Mouse (Mus musculus): ENCODE measurements around the gene Hadha. TPM values are rescaled to one million over a fixed set of nuclear protein-coding genes. Genes with fewer than 3 reads are reported as not detected.

Hadha gene
- 128 and 135 TPM in 2 replicates for polyA plus RNA-seq (2016; fragmentation: Nextera tagmentation; extraction: Ambion mirVana)

- peak within 1 kb of the TSS; percentile 89 for H3K4me3 ChIP-seq
- no peaks in the 10 kb centered on the region for H3K9me3 ChIP-seq
- peaks cover 8% of the 10 kb centered on the region for H3K4me1 ChIP-seq
- no peaks in the 10 kb centered on the region for H3K27me3 ChIP-seq
- under 1% methylated on average over 53 of the region's 53 CpGs for WGBS
- H3K36me3 ChIP-seq: no peaks in the 10 kb centered on the region
- peak; percentile 88 for ATAC-seq (ENCODE audit: insufficient number of reproducible peaks, insufficient read depth, low FRiP score, low TSS enrichment)
- H3K9ac ChIP-seq: peak within 1 kb of the TSS; percentile 82
- peak within 1 kb of the TSS; percentile 76 for H3K4me2 ChIP-seq (replicated peaks)
- H3K27ac ChIP-seq: peak within 1 kb of the TSS; percentile 64
Observed at GRCm38 (mm10) chr5:30154474-30155394, at the start of gene Hadha, which contains the start of gene Hadhb. Hadha (minus strand) TSS chr5:30155162. Hadhb (plus strand) TSS chr5:30155248.

- no peak overlapping the region for H3K4me2 ChIP-seq (replicated peaks)
- no peak overlapping the region for H3K27ac ChIP-seq
- H3K9ac ChIP-seq: no peak overlapping the region
- no peak for ATAC-seq (ENCODE audit: insufficient number of reproducible peaks, insufficient read depth, low FRiP score, low TSS enrichment)
- no peak overlapping the region for H3K4me3 ChIP-seq
- H3K9me3 ChIP-seq: no peaks in the 10 kb centered on the region
- H3K36me3 ChIP-seq: no peaks in the 10 kb centered on the region
- WGBS: 68% methylated on average over 1 of the region's 1 CpGs
- no peaks in the 10 kb centered on the region for H3K4me1 ChIP-seq
- no peaks in the 10 kb centered on the region for H3K27me3 ChIP-seq
Observed at GRCm38 (mm10) chr5:30204441-30204840, 49.5 kb upstream of the Hadha start.

- Histone ChIP-seq H3K9me3 (no peaks in the 10 kb centered on the region), H3K27me3 (no peaks in the 10 kb centered on the region), H3K4me3 (no peak overlapping the region), H3K36me3 (no peaks in the 10 kb centered on the region), H3K4me1 (no peaks in the 10 kb centered on the region), H3K9ac (no peak overlapping the region), H3K4me2 (replicated peaks) (no peak overlapping the region), H3K27ac (no peak overlapping the region)
- WGBS: 78% methylated on average over 10 of the region's 10 CpGs
- ATAC-seq (ENCODE audit: insufficient number of reproducible peaks, insufficient read depth, low FRiP score, low TSS enrichment): no peak
Observed at GRCm38 (mm10) chr5:30203216-30203885, 48.4 kb upstream of the Hadha start.

GRCm38 (mm10) chr5:30202221-30202620 is 47.3 kb upstream of the Hadha start:
- no peaks in the 10 kb centered on the region for H3K9me3 ChIP-seq
- no peaks in the 10 kb centered on the region for H3K27me3 ChIP-seq
- no peaks in the 10 kb centered on the region for H3K4me1 ChIP-seq
- H3K9ac ChIP-seq: no peak overlapping the region
- H3K27ac ChIP-seq: no peak overlapping the region
- H3K4me3 ChIP-seq: no peak overlapping the region
- H3K36me3 ChIP-seq: no peaks in the 10 kb centered on the region
- H3K4me2 ChIP-seq (replicated peaks): no peak overlapping the region
- 85% methylated on average over 7 of the region's 7 CpGs for WGBS
- ATAC-seq (ENCODE audit: insufficient number of reproducible peaks, insufficient read depth, low FRiP score, low TSS enrichment): no peak

- H3K27me3 ChIP-seq: no peaks in the 10 kb centered on the region
- no peaks in the 10 kb centered on the region for H3K9me3 ChIP-seq
- 56% methylated on average over 5 of the region's 5 CpGs for WGBS
- no peak overlapping the region for H3K4me2 ChIP-seq (replicated peaks)
- ATAC-seq (ENCODE audit: insufficient number of reproducible peaks, insufficient read depth, low FRiP score, low TSS enrichment): no peak
- no peak overlapping the region for H3K4me3 ChIP-seq
- no peaks in the 10 kb centered on the region for H3K36me3 ChIP-seq
- H3K4me1 ChIP-seq: no peaks in the 10 kb centered on the region
- H3K9ac ChIP-seq: no peak overlapping the region
- H3K27ac ChIP-seq: no peak overlapping the region
Observed at GRCm38 (mm10) chr5:30201521-30201920, 46.6 kb upstream of the Hadha start.

- Histone ChIP-seq H3K36me3 (no peaks in the 10 kb centered on the region), H3K4me1 (no peaks in the 10 kb centered on the region), H3K27ac (no peak overlapping the region), H3K4me2 (replicated peaks) (no peak overlapping the region), H3K9me3 (no peaks in the 10 kb centered on the region), H3K27me3 (no peaks in the 10 kb centered on the region), H3K9ac (no peak overlapping the region), H3K4me3 (no peak overlapping the region)
- WGBS: 72% methylated on average over 7 of the region's 7 CpGs
- no peak for ATAC-seq (ENCODE audit: insufficient number of reproducible peaks, insufficient read depth, low FRiP score, low TSS enrichment)
Observed at GRCm38 (mm10) chr5:30198257-30198656, 43.3 kb upstream of the Hadha start.

GRCm38 (mm10) chr5:30195340-30195739 is 40.4 kb upstream of the Hadha start:
- Histone ChIP-seq H3K4me1 (no peaks in the 10 kb centered on the region), H3K27me3 (no peaks in the 10 kb centered on the region), H3K9ac (no peak overlapping the region), H3K4me2 (replicated peaks) (no peak overlapping the region), H3K27ac (no peak overlapping the region), H3K4me3 (no peak overlapping the region), H3K36me3 (no peaks in the 10 kb centered on the region), H3K9me3 (no peaks in the 10 kb centered on the region)
- ATAC-seq (ENCODE audit: insufficient number of reproducible peaks, insufficient read depth, low FRiP score, low TSS enrichment): no peak
- WGBS: 86% methylated on average over 5 of the region's 5 CpGs

- Histone ChIP-seq H3K4me2 (replicated peaks) (no peak overlapping the region), H3K36me3 (no peaks in the 10 kb centered on the region; the same call in 1 of the 2 replicates)
- ATAC-seq (ENCODE audit: insufficient number of reproducible peaks, insufficient read depth, low FRiP score, low TSS enrichment): no peak
Observed at GRCm38 (mm10) chr5:30192452-30192851, 37.5 kb upstream of the Hadha start.

GRCm38 (mm10) chr5:30187687-30188485 is 32.9 kb upstream of the Hadha start:
- WGBS: 91% methylated on average over 12 of the region's 12 CpGs
- no peak overlapping the region for H3K4me2 ChIP-seq (replicated peaks)
- no peak overlapping the region for H3K4me3 ChIP-seq
- ATAC-seq (ENCODE audit: insufficient number of reproducible peaks, insufficient read depth, low FRiP score, low TSS enrichment): no peak
- H3K27ac ChIP-seq: no peak overlapping the region
- no peaks in the 10 kb centered on the region for H3K4me1 ChIP-seq
- no peaks in the 10 kb centered on the region for H3K27me3 ChIP-seq
- H3K9ac ChIP-seq: no peak overlapping the region
- H3K36me3 ChIP-seq: peaks cover 25% of the 10 kb centered on the region
- H3K9me3 ChIP-seq: no peaks in the 10 kb centered on the region

More at GRCm38 (mm10) chr5:30192452-30192851, 37.5 kb upstream of the Hadha start:
- Histone ChIP-seq H3K4me3 (no peak overlapping the region), H3K9ac (no peak overlapping the region), H3K4me1 (no peaks in the 10 kb centered on the region), H3K9me3 (no peaks in the 10 kb centered on the region), H3K27ac (no peak overlapping the region), H3K27me3 (no peaks in the 10 kb centered on the region)
- WGBS: 74% methylated on average over 1 of the region's 1 CpGs

GRCm38 (mm10) chr5:30175811-30176210 is 20.8 kb upstream of the Hadha start:
- 27% methylated on average over 4 of the region's 4 CpGs for WGBS
- ATAC-seq (ENCODE audit: insufficient number of reproducible peaks, insufficient read depth, low FRiP score, low TSS enrichment): no peak
- H3K36me3 ChIP-seq: peaks cover 55% of the 10 kb centered on the region
- no peak overlapping the region for H3K4me3 ChIP-seq
- no peaks in the 10 kb centered on the region for H3K9me3 ChIP-seq
- no peaks in the 10 kb centered on the region for H3K27me3 ChIP-seq
- H3K27ac ChIP-seq: no peak overlapping the region
- H3K4me1 ChIP-seq: peaks cover 12% of the 10 kb centered on the region
- H3K9ac ChIP-seq: no peak overlapping the region
- no peak overlapping the region for H3K4me2 ChIP-seq (replicated peaks)

- no peak overlapping the region for H3K4me3 ChIP-seq
- no peaks in the 10 kb centered on the region for H3K27me3 ChIP-seq
- WGBS: 37% methylated on average over 20 of the region's 20 CpGs
- no peak for ATAC-seq (ENCODE audit: insufficient number of reproducible peaks, insufficient read depth, low FRiP score, low TSS enrichment)
- H3K9ac ChIP-seq: no peak overlapping the region
- peaks cover 12% of the 10 kb centered on the region for H3K4me1 ChIP-seq
- no peaks in the 10 kb centered on the region for H3K9me3 ChIP-seq
- peaks cover 56% of the 10 kb centered on the region for H3K36me3 ChIP-seq
- no peak overlapping the region for H3K4me2 ChIP-seq (replicated peaks)
- no peak overlapping the region for H3K27ac ChIP-seq
Observed at GRCm38 (mm10) chr5:30172931-30173692, 18.1 kb upstream of the Hadha start.
